Mouse (Mus musculus) forebrain, embryonic 15.5 days (tissue): Measurements from ENCODE around the gene Pacrg. TPM values are rescaled to one million over a fixed set of nuclear protein-coding genes. Genes with fewer than 3 reads are reported as not detected.
A peak's percentile ranks its signal among the peaks of the same experiment; 100 is the strongest.

ENCODE experiments used
- ATAC-seq: fragments of 200-750 bp; cut with Nextera tagmentation; replicated peaks from 2 replicates; pipeline ENCODE4 v1.8.0; 2017; ENCODE audit warnings: mild to moderate bottlenecking, moderate TSS enrichment, moderate library complexity
- H3K27ac ChIP-seq: fragments of 300-500 bp; sonication (generic); replicated peaks from 2 replicates; pipeline ENCODE4 v1.5.1; 2015; ENCODE audit warnings: mild to moderate bottlenecking, inconsistent platforms
- H3K27me3 ChIP-seq: fragments of 300-500 bp; sonication (generic); 2 replicates; pipeline ENCODE4 v1.6.1; 2015; ENCODE audit warnings: inconsistent platforms
- H3K36me3 ChIP-seq: fragments of 300-500 bp; sonication (generic); 2 replicates; pipeline ENCODE4 v1.6.1; 2015; ENCODE audit warnings: mild to moderate bottlenecking, inconsistent platforms
- H3K4me1 ChIP-seq: fragments of 300-500 bp; sonication (generic); 2 replicates; pipeline ENCODE4 v1.6.1; 2015; ENCODE audit warnings: inconsistent platforms
- H3K4me2 ChIP-seq: fragments of 300-500 bp; sonication (generic); replicated peaks from 2 replicates; pipeline ENCODE4 v1.6.1; 2015; ENCODE audit warnings: mild to moderate bottlenecking, inconsistent platforms
- H3K4me3 ChIP-seq: fragments of 300-500 bp; sonication (generic); 2 replicates; pipeline ENCODE4 v1.5.1; 2015; ENCODE audit warnings: mild to moderate bottlenecking, inconsistent platforms
- H3K9ac ChIP-seq: fragments of 300-500 bp; sonication (generic); replicated peaks from 2 replicates; pipeline ENCODE4 v1.6.1; 2015; ENCODE audit warnings: mild to moderate bottlenecking, inconsistent platforms
- H3K9me3 ChIP-seq: fragments of 300-500 bp; sonication (generic); 2 replicates; pipeline ENCODE4 v1.6.1; 2016; ENCODE audit warnings: inconsistent platforms
- WGBS: fragments of 180-500 bp; shearing (Covaris S2); methylation state at CpG from one replicate; pipeline ENCODE4 v1.1.7; 2015; ENCODE audit warnings: mixed read lengths; 5-methylcytosine and 5-hydroxymethylcytosine counted together
- polyA plus RNA-seq: library from polyadenylated mRNA; unstranded; fragments of >200 nt; fragmentation: Nextera tagmentation; extraction: Ambion mirVana; gene quantifications from 2 replicates; pipeline ENCODE4 v1.2.1, GENCODE M21; 2015

The Pacrg gene
- polyA plus RNA-seq, 1 experiment from 2014 or later: 9.7 TPM

GRCm38 (mm10) chr17:10383406-10383805, 456.7 kb downstream of the Pacrg start:
- no peaks in the 10 kb centered on the region for H3K36me3 ChIP-seq
- no peaks in the 10 kb centered on the region for H3K4me1 ChIP-seq
- ATAC-seq: no peak
- H3K27ac ChIP-seq: no peak overlapping the region
- no peak overlapping the region for H3K4me3 ChIP-seq
- WGBS: 89% methylated on average over 6 of the region's 6 CpGs
- no peak overlapping the region for H3K4me2 ChIP-seq
- no peaks in the 10 kb centered on the region for H3K9me3 ChIP-seq
- H3K9ac ChIP-seq: no peak overlapping the region
- H3K27me3 ChIP-seq: no peaks in the 10 kb centered on the region

- no peaks in the 10 kb centered on the region for H3K9me3 ChIP-seq
- no peaks in the 10 kb centered on the region for H3K27me3 ChIP-seq
- H3K27ac ChIP-seq: no peak overlapping the region
- no peak overlapping the region for H3K4me3 ChIP-seq
- H3K36me3 ChIP-seq: no peaks in the 10 kb centered on the region
- WGBS: 78% methylated on average over 10 of the region's 10 CpGs
- no peak overlapping the region for H3K9ac ChIP-seq
- no peak for ATAC-seq
- no peaks in the 10 kb centered on the region for H3K4me1 ChIP-seq
- no peak overlapping the region for H3K4me2 ChIP-seq
Measured at GRCm38 (mm10) chr17:10378467-10379175, 461.5 kb downstream of the Pacrg start.

GRCm38 (mm10) chr17:10377606-10378005, 462.5 kb downstream of the Pacrg start:
- Histone ChIP-seq H3K9me3 (no peaks in the 10 kb centered on the region), H3K27ac (no peak overlapping the region), H3K36me3 (no peaks in the 10 kb centered on the region), H3K4me2 (no peak overlapping the region), H3K4me1 (no peaks in the 10 kb centered on the region), H3K4me3 (no peak overlapping the region), H3K27me3 (no peaks in the 10 kb centered on the region), H3K9ac (no peak overlapping the region)
- 90% methylated on average over 2 of the region's 2 CpGs for WGBS
- ATAC-seq: no peak

- Histone ChIP-seq H3K4me1 (no peaks in the 10 kb centered on the region), H3K9ac (no peak overlapping the region), H3K4me2 (no peak overlapping the region), H3K9me3 (no peaks in the 10 kb centered on the region), H3K27me3 (no peaks in the 10 kb centered on the region), H3K27ac (no peak overlapping the region), H3K4me3 (no peak overlapping the region), H3K36me3 (no peaks in the 10 kb centered on the region)
- WGBS: 24% methylated on average over 7 of the region's 7 CpGs
- no peak for ATAC-seq
Measured at GRCm38 (mm10) chr17:10374316-10374715, 465.8 kb downstream of the Pacrg start.

GRCm38 (mm10) chr17:10373727-10374126, 466.4 kb downstream of the Pacrg start:
- WGBS: 68% methylated on average over 3 of the region's 3 CpGs
- Histone ChIP-seq H3K4me1 (no peaks in the 10 kb centered on the region), H3K9ac (no peak overlapping the region), H3K36me3 (no peaks in the 10 kb centered on the region), H3K27ac (no peak overlapping the region), H3K4me2 (no peak overlapping the region), H3K4me3 (no peak overlapping the region), H3K27me3 (no peaks in the 10 kb centered on the region), H3K9me3 (no peaks in the 10 kb centered on the region)
- 0 out of 2 replicates have a peak, but pooled peaks have one; percentile 32 for ATAC-seq

- no peaks in the 10 kb centered on the region for H3K9me3 ChIP-seq
Measured at GRCm38 (mm10) chr17:10372001-10372785, 467.9 kb downstream of the Pacrg start.

GRCm38 (mm10) chr17:10371472-10371871, 468.6 kb downstream of the Pacrg start:
- Histone ChIP-seq H3K4me3 (no peak overlapping the region), H3K27ac (no peak overlapping the region), H3K4me1 (no peaks in the 10 kb centered on the region), H3K4me2 (no peak overlapping the region), H3K9me3 (no peaks in the 10 kb centered on the region), H3K9ac (no peak overlapping the region), H3K27me3 (no peaks in the 10 kb centered on the region), H3K36me3 (no peaks in the 10 kb centered on the region)
- 78% methylated on average over 8 of the region's 8 CpGs for WGBS
- no peak for ATAC-seq

More at GRCm38 (mm10) chr17:10372001-10372785, 467.9 kb downstream of the Pacrg start:
- no peak overlapping the region for H3K4me2 ChIP-seq
- ATAC-seq: no peak
- no peak overlapping the region for H3K4me3 ChIP-seq
- no peaks in the 10 kb centered on the region for H3K36me3 ChIP-seq
- no peak overlapping the region for H3K9ac ChIP-seq
- WGBS: 69% methylated on average over 18 of the region's 18 CpGs
- H3K4me1 ChIP-seq: no peaks in the 10 kb centered on the region
- no peaks in the 10 kb centered on the region for H3K27me3 ChIP-seq
- no peak overlapping the region for H3K27ac ChIP-seq

GRCm38 (mm10) chr17:10370660-10371130, 469.4 kb downstream of the Pacrg start:
- Histone ChIP-seq H3K36me3 (no peaks in the 10 kb centered on the region), H3K4me1 (no peaks in the 10 kb centered on the region), H3K4me2 (no peak overlapping the region), H3K27ac (no peak overlapping the region), H3K9ac (no peak overlapping the region), H3K27me3 (no peaks in the 10 kb centered on the region), H3K4me3 (no peak overlapping the region), H3K9me3 (no peaks in the 10 kb centered on the region)
- WGBS: 77% methylated on average over 8 of the region's 8 CpGs
- no peak for ATAC-seq

GRCm38 (mm10) chr17:10369961-10370659, 470.0 kb downstream of the Pacrg start:
- H3K4me2 ChIP-seq: no peak overlapping the region
- no peak overlapping the region for H3K9ac ChIP-seq
- no peaks in the 10 kb centered on the region for H3K36me3 ChIP-seq
- no peaks in the 10 kb centered on the region for H3K27me3 ChIP-seq
- 90% methylated on average over 13 of the region's 13 CpGs for WGBS
- no peaks in the 10 kb centered on the region for H3K9me3 ChIP-seq
- ATAC-seq: no peak
- H3K4me3 ChIP-seq: no peak overlapping the region
- H3K4me1 ChIP-seq: no peaks in the 10 kb centered on the region
- H3K27ac ChIP-seq: no peak overlapping the region

- no peaks in the 10 kb centered on the region for H3K36me3 ChIP-seq
- no peak overlapping the region for H3K4me2 ChIP-seq
- no peak overlapping the region for H3K4me3 ChIP-seq
- no peak overlapping the region for H3K9ac ChIP-seq
- H3K9me3 ChIP-seq: no peaks in the 10 kb centered on the region
- no peak overlapping the region for H3K27ac ChIP-seq
- no peak for ATAC-seq
- WGBS: 89% methylated on average over 5 of the region's 5 CpGs
- H3K4me1 ChIP-seq: no peaks in the 10 kb centered on the region
- H3K27me3 ChIP-seq: no peaks in the 10 kb centered on the region
Measured at GRCm38 (mm10) chr17:10367044-10367443, 473.1 kb downstream of the Pacrg start.

- Histone ChIP-seq H3K4me3 (no peak overlapping the region), H3K4me2 (no peak overlapping the region), H3K36me3 (no peaks in the 10 kb centered on the region), H3K9me3 (no peaks in the 10 kb centered on the region), H3K9ac (no peak overlapping the region), H3K27ac (no peak overlapping the region), H3K27me3 (no peaks in the 10 kb centered on the region), H3K4me1 (no peaks in the 10 kb centered on the region)
- ATAC-seq: no peak
- 88% methylated on average over 4 of the region's 4 CpGs for WGBS
Measured at GRCm38 (mm10) chr17:10366577-10366976, 473.5 kb downstream of the Pacrg start.
